Mouse (Mus musculus) urinary bladder, postnatal 14 days (tissue): ENCODE measurements around the gene Clasp2.
"Not testable (repeated sequence)": the region's sequence is repeated elsewhere in the genome, so short reads cannot be mapped to it uniquely, and the experiment has no call there.

Source experiments
- DNase-seq: peaks from one replicate; pipeline ENCODE4 v3.0.0; 2021; ENCODE audit warnings: low spot score

Gene Clasp2

DNA sequence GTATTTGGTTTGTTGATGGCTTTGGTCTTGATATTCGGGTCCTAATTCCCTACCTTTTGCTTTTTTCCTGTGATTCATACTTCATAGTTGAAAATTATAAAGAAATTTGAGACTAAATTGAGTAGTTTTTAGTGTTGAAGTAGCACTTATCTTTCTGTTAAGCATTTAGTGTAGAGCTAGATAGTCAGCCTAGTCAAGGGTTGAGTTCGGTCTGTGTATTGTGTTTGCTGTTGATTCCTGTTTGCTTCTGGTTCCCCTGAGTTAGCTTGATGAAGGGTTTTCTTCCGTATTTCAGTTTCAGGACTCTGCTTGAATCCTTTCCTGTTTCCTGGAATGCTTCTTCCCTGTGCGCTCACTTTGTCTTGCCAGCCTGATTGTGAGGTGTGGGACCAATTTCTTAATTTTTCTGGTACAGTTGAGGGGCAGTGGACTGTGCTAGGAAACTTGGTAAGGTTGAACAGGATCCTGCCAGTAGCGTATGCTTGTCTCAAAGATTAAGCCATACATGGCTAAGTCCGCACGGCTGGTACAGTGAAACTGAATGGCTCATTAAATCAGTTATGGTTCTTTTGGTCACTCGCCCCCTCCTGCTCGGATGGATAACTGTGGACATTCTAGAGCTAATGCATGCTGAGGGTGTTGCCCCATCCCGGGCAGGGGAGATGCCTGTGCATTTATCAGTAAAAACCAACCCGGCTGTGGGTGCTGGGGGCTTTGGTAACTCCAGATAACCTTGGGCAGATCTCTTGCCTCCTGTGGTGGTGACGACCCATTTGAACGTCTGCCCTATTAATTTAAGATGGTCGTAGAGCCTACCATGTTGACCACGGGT lies 14.8 kb downstream of the Clasp2 start:
- DNase-seq: no peak

DNA sequence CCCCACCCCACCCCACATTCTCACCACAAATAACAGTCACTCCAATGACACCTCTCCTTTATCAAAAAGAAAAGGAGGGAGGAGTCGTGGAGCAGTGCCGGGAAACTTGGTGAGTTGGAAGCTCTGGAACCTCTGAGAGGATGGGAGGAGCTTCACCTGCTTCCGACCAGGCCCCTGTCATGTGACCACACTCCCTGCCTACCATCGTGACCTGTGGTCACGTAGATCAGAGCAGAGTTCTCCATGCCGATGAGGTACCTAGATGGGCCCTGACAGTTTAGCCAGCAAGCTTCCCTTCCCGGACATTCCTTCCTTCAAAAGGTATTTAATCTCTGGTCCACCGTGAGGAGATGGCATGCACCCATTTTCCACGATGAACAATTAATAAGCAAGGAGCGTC lies 17.2 kb downstream of the Clasp2 start:
- no peak for DNase-seq

DNA sequence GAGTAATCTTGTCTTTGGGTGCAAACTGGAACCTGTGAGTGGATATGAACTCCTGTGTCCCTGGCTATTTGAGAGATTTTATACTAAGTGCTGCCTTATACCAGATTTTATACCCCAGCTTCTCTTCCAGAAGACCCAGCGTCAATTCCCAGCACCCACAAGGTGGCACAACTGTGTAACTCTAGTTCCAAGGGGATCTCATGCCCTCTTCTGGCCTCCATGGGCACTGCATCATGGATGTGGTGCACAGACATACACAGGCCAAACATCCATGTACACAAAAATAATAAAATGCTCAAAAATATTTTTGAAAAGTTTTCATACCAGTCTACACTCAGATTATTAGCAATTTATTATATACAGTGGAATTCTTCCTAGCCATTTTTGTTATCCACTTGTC lies 18.4 kb downstream of the Clasp2 start:
- DNase-seq: no peak

DNA sequence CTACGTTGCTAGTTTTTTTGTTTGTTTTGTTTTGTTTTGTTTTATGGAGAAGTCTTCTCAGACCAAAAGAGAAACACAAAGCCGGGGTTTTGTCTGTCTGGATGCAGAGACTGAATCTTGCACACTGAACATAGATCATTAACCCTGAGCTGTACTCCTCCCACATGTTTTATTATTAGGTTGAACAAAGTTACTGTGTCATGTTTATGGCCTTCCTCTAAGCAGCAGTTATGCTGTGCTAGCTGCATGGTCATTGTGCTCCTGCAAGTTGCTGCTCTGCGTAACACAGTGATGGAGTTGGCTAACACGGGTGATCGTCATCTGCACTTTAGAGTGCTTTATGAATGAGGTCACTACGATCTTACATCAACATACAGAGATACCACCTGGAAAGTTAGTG lies 21.1 kb downstream of the Clasp2 start:
- DNase-seq: no peak

DNA sequence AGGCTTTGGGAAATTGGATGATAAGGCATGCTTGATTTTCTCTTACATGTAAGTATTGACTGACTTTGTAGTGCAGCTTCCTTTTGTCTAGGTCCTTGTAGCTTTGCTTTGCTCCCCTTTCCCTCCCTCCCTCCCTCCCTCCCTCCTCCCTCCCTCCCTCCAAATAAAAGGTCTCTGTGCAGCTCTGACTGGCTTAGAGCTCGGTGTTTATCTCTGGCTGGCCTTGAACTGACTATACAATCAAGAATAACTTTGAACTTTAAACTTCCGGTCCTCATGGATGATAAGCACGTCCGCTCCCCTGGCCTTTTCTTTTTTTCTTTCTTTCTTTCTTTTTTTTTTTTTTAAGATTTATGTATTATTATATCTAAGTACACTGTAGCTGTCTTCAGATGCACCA lies 21.9 kb downstream of the Clasp2 start:
- no peak for DNase-seq

DNA sequence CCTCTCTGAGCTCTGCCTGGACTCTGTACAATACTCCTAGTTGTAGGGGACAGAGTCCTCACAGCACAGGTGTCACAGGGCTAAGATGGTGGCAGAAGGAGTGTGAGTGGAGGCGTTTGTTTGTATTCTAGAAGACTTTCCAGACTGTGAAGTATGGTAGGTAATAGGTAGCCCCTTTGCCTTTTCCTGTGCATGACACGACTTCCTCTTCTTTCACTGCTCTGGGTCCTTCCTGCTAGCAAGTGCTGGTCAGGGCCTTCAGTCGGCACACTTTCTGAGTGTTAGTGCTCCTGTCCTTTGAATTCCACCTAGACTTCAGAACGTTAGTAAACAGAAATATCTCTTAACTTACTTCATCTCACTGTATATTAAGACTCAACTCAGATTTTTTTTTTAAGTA lies 29.4 kb downstream of the Clasp2 start:
- DNase-seq: no peak

DNA sequence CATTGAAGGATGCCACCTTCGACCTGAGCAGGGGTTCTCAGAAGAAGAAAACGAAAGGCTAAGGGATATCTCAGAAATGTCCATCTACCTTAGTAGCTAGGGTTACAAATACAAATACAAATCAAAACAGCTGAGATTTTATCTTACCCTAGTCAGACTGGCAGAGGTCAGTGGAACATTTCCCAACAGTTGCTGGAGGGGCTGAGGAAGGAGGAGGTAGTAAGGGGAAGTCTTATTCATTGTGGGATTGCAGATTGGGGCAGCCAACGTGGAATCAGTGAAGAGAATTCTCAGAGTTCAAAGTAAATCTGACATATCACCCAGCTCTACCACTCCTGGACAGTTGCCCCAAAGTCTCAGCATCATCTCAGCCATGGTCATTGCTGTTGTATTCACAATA lies 39.6 kb downstream of the Clasp2 start:
- no peak for DNase-seq

DNA sequence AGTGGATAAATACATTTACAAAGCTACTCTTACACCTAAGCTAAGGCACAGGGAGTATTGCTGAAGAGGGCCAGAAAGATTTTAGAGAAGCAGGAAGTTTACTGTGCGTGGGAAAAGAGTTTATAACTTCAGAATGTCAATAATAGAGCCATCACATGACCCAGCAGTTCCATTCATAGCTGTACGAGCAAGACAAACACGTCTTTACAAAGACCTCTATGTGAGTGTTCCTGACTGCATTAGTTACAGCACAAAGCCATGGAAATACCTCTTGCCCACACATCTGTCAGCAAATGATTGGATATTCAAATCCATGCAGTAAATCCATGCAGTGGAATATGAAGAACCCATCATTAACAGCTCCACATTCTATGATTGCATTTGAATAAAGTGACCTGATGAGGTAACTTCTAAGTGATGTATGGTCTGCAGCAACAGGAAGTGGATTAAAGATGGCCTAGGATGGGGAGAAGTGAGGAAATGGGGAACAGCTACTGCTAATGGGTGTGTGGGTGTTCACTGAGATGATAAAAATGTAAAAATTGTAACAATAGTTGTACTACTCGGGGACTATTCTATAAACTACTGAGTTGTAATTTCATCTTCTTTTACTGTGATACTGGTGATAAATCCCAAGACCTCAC lies 41.2 kb downstream of the Clasp2 start:
- no peak for DNase-seq

DNA sequence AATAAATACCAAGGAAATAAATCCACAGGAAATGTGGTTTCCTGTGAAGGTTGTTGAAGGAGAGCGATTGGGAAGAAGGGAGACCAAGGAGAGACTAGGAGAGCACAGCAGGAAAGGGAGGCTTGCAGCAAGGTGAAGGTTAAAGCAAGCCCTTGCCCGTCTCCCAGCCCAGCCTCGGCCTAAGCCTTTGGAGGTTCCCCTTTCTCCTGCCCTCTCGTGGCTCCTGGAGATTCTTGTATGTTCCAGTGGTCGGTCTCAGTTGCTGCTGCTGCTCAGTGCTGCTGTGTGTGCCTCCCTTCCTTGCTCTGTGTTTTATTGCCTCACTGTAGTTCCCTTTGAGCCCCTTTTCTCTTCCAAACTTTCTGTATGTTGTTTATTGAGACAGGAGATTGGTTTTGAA lies 42.4 kb downstream of the Clasp2 start:
- DNase-seq: no peak

DNA sequence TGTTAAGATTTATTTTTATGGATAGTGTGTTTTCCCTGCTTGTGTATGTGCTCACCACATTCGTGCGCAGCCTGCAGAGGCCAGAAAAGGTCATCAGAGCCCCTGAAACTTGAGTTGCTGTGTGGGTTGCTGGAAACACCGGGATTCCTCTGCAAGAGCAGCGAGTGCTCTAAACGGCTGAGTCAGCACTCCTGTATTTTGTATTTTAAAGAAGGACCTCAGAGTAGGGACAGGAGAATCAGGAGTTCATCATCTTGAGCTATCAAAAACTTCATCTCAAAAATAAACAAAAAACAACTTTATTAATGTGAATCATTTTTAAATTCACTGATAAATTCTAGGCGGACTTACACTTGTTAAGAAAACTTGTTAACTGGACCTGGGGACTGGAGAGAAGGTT lies 48.0 kb downstream of the Clasp2 start:
- DNase-seq: not testable (repeated sequence)

DNA sequence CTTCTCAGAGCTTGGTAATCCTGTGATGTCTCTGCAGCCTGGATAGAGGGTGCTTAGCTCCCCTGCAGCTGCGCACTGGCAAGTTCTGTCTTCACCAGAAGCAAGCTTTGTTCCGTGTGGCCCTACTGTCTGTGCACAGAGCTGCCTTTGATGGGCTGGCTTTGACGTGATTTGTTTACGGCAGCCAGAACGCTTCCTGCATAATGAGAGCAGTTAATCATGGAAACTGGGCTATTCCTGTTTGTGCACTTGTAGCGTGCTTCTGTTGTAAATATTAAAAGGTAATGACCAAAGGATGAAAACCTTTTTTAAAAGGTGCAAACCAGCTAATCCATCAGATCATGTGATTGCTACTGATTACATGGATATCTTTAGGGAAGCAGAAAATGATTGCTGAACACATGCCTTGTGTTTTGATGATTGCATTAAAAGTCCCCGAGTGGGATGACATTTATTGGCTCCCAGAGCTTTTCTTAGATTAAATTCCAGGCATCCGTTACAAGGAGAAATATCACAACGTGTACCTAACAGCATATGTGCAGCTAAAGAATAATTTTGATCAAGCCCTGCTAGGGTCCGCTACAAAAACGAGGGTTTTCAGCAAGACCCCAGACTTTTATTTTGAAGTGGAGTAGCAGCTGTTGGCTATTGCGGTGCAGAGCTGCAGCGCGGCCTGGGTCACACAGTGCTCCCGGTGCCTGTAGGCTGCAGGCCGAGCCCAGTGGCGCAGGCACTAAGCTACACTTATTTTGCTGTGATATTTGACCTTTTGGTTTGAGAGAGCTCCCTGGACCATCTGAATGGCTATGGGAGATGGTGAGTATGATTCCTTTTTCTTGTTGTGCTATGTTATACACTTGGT lies 51.6 kb downstream of the Clasp2 start:
- DNase-seq: peak; percentile 55

DNA sequence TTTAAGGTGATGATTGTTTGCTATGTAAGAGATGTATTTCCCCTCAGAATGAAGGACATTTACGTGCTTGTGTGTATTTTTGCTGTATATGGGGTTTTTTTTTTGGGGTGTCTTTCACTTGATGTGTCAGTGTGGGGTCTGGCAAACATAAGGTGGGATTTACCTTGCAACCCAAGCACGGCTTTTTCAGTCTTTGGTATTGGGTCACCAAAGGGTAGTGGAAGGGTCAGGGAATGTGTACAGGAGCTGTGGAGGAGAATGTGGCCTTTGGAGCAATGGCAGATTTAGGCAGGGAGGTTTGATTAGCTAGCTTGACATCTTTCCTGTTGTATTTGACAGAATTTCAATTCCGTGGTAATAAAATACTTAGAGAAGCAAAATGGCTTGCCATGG lies 52.2 kb downstream of the Clasp2 start:
- no peak for DNase-seq

DNA sequence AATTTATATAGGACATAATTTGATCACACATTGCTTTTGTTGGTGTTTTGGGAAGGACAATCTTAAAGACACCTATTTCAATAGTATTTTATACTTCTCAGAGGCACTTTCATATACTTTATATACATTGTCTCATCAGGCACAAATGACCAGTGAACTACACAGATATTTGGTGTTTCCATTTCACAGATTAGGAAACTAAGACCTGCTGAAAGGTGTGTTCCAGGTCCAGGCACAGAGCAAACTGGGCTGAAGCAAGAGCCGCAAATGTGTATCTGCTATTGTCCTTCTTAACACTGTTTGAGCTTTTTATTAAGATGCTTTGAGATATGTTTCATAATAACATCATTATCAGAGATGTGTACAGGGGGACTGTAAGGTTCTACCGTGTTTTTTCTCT lies 52.7 kb downstream of the Clasp2 start:
- no peak for DNase-seq

DNA sequence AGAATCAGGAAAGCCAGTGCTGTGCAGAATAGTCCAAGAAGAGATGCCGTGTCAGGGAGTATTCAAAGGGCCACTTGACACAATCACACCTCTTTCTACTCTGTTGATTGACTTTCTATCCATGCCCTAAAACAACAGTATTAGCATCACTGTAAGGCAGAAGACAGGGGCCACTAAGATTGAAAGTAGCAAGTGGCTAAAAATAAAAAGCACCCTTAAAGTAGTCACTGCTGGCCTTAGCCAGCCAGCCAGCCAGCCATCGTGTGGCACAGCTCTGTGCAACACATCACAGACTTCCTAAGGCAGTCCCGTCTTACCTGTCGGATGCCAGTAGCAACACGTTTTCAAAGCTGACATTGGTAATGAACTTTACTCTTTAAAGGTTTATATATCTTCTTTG lies 55.9 kb downstream of the Clasp2 start:
- no peak for DNase-seq

DNA sequence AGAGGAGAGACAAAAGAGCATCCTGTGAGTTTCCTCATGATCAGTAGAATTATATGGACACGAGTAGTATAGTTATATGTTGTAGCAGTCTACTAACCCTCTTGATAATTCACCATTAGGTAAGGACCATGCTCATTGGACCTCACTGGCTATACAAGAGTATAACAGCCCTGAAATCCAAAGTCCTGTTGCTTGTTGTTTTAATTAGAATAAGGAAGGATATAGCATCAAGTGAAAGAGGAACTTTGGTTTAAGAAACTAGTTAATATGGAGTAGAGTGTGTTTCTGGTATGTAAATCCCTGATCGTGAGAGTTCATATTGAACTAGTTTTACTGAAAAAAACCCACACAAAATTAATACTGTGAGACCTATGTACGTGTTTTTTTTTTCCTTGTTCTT lies 59.4 kb downstream of the Clasp2 start:
- DNase-seq: no peak

DNA sequence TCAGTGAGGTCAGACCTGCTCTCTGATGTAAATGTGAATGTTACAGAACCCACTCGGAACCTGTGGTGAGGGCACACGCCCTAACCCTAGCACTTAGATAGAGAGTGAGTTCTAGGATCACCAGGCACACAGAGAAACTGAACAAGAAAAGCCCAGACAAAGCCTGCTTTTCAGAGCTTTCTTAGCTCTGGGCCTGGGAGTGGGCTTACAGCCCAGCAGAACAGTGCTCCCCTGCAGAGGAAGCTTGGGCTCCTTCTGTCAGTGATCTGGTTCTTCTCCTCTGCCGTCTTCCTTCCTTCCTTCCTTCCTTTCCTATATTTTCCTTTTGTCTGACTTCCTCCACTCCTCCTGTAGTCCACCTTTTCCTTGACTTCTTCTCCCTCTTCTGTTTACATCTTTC lies 61.5 kb downstream of the Clasp2 start:
- no peak for DNase-seq

DNA sequence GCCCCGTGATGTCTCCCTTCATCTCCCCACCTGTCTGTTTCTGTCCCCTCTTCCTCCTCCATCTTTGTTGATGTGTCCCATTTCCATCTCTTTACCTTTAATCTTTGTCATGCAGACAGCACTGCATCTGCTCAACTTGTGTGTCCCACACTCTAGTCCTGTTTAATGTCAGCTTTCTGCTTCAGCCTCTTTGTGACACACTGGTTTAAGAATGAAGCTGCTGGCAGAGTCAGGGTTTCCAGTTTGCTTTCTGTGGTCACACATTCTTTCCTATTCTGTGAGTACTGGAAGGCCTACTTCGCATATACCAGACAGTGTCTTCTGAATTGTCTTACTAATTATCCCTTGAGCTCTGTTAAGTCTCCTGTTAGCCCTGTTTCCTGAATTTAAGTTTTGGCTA lies 62.5 kb downstream of the Clasp2 start:
- DNase-seq: no peak

DNA sequence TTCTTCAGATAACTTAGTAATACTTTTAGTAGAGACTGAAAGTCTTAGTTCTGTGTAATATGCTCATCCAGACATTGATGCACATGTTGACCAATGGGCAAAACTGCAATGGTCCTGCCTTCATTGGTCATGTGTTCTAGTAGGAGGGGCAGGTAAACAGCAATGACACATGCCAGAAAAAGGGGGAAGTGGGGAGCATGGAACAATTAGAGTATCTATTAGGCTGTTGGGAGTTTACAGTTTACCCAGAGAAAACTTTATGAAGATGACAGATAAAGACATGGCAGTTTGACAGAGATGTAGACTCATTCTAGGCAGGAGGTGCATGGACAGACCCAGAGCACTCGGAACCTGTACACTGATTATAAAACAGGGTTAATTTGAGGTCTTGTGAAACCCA lies 64.1 kb downstream of the Clasp2 start:
- DNase-seq: no peak

DNA sequence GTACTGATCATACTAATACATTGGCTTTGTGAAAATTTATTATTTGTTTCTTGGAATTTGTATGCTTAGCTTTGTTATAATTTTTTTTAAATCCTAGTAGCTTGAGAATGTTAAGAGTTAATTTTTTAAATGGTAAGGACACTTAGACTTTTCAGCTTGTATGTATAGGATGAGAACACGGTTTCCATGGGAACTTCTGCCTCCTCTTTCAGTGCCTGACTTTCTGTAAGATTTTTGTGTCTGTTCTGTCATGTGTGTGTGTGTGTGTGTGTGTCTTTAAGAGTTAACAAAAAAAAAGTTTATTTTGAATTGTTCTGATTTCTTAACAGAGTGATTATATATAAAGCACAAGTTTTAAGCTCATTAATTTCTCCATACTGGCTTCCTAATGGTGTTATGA lies 70.1 kb downstream of the Clasp2 start:
- no peak for DNase-seq

DNA sequence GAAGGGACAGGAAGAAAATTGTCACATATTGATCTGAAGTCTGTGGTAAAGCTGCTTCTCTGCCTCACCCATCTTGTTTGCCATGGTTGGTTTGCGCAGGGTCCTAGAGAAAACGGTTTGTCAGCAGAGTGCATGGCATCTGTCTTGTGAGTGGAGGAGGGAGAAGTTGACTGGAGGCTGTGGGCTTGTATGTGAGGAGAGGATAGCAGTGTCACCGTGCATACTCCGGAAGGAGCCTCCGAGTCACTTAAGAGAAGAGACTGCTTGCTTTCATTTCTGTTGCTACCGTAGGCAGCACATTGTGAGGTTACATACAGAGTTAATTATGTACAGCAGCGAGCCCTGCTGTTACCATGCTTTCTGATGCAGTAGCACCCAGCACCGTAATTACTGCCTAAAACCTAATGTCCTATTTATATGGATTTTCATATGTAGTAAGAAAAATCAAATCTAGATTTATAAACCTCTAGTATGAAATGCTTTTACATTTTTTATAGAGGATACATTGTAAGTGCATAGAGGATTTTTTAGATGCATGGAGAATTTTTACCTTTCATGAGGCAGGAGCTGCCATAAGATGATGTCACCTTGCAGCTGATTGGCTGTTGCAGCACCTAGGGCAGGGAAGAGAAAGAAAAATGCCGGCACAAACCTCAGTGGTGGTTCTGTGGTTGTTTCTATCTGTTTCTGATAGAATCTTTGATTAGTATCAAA lies 70.8 kb downstream of the Clasp2 start:
- no peak for DNase-seq

DNA sequence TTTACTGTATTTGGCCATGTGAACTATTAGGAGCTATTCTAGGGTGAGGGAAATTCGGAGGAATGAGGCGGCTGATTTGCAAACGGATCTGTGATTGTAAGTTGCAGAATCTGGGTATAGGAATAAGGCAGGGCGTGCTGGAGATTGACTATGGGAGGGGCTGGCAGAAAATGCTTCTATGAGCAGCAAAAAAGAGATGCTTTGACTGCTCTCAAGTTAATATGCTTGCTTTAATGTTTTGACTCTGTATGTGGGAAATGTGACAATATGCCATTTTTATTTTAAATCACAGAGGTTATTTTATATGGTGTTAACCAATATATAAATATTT lies 71.4 kb downstream of the Clasp2 start:
- DNase-seq: no peak

DNA sequence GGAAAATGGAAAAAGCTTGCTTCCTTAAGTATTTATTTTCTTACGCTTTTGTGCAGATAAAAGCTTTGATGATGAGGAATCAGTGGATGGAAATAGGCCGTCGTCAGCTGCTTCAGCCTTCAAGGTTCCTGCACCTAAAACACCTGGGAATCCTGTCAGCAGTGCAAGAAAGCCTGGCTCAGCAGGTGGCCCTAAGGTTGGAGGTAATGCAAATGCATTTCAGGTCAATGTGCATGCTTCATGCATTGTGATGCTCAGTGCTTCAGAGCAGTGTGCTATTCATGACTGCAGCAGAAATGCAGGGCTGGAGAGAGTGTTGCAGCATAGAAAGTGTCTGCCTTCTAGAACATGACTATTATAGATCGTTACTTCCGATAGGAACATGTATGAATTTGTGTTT lies 71.8 kb downstream of the Clasp2 start:
- DNase-seq: no peak

DNA sequence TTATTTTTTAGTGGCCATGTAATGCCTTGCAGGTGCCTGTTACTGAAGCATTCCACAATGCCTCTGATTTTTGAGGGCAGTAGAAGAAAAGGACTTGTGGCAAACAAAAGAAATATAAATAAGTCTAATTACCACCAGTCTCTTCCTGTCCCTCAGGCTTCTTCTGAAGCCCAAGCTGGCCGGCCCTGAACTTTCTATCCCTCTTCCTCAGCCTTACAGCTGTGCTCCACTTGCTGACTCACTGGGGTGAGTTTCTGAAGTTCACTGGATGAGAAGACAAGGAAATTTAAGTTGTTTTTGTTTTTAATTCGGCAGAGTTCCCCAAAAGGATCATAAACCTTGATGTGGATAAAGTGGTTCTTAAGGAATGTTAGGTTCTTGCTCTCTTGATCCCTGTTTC lies 74.6 kb downstream of the Clasp2 start:
- DNase-seq: no peak
